Mouse (Mus musculus): ENCODE results near the gene Abcg5. TPM values are rescaled to one million over a fixed set of nuclear protein-coding genes. Genes with fewer than 3 reads are reported as not detected.

Abcg5 gene
- total RNA-seq, 2 experiments from 2014 or later, result 0.12 TPM; not detected in 1

DNA sequence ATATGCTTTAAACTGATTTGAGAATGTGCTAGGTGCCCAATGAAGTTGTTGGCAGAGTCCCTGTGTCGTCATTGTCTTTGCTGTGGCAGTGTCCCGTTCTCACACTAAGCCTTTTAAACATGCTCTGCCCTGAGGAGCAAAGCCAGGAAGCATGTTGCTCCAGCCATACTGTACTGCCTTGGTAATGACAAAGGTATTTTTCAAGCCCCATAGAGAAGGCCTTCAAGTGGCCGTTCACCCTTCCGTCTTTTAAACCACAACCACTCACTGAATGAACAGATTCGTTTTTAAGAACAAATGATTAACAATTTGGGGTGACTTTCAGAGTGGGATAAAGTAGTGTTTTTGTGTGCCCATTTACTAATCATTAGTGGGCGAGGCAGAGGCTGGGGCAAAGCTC, 61.6 kb downstream of the Abcg5 start:
- intact Hi-C loops (cut with DNase I), result no loop called here
- DNase-seq (ENCODE audit: low spot score in 2 of 2), result no peak

GRCm38 (mm10) chr17:84620610-84621009, 62.2 kb downstream of the Abcg5 start:
- intact Hi-C loops (cut with DNase I), result no loop called here
- DNase-seq (ENCODE audit: low spot score in 2 of 2), result no peak

- intact Hi-C loops (cut with DNase I), result no loop called here
- DNase-seq (ENCODE audit: low spot score in 2 of 2), result no peak
Measured at GRCm38 (mm10) chr17:84620076-84620475, 62.7 kb downstream of the Abcg5 start.

- DNase-seq (ENCODE audit: low spot score in 2 of 2), result no peak
- intact Hi-C loops (cut with DNase I), result no loop called here
Measured at GRCm38 (mm10) chr17:84619112-84619511, 63.7 kb downstream of the Abcg5 start.

- intact Hi-C loops (cut with DNase I), result no loop called here
Measured at GRCm38 (mm10) chr17:84617953-84618352, 64.9 kb downstream of the Abcg5 start.

GRCm38 (mm10) chr17:84616526-84617074, 66.2 kb downstream of the Abcg5 start:
- no peak for DNase-seq (ENCODE audit: low spot score in 2 of 2)
- intact Hi-C loops (cut with DNase I), result no loop called here

More at GRCm38 (mm10) chr17:84617953-84618352, 64.9 kb downstream of the Abcg5 start:
- no peak for DNase-seq (ENCODE audit: low spot score in 2 of 2)

DNA sequence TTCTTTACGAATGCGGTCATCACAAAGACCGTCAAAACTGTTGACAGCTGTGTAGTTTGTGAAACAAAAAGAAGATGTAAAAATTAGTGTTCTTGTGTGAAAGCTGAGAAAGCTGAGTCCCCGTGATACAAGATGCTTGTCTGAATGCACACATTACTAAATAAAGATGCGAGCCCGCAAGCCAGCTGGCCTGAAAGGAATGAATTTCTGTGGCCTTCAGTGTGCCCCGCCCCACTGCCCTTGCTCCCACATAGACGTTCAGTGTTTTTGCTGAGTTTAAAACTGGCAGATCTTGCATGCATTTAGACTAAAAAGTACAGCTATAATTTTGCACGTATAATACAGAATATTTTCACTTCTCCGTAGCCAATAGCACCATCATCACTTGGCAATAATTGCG, 67.0 kb downstream of the Abcg5 start:
- intact Hi-C loops (cut with DNase I), result no loop called here
- DNase-seq (ENCODE audit: low spot score in 2 of 2), result no peak

DNA sequence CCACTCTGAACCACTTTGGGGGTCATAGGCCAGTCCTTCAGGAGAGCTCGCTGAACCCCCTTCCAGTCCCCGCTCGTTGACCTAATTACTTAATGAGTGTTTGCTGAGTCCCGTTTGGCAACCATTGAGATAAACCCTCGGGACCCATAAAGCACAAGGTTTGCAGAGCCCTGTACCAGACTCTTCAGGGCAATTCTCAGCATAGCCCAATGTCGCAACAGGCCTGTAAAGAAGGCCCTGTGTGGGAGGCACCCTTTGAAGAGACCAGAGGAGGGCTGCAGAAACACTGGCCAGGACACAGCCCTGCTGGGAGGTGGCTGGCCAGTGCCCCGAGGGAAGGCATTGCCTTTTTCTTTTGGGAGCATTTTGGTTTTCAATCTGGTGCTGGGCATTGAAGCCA, 70.8 kb downstream of the Abcg5 start:
- intact Hi-C loops (cut with DNase I), result no loop called here
- no peak for DNase-seq (ENCODE audit: low spot score in 2 of 2)

- DNase-seq (ENCODE audit: low spot score in 2 of 2), result no peak
- intact Hi-C loops (cut with DNase I), result no loop called here
Measured at GRCm38 (mm10) chr17:84611500-84611899, 71.3 kb downstream of the Abcg5 start.

GRCm38 (mm10) chr17:84608606-84609005, 74.2 kb downstream of the Abcg5 start:
- intact Hi-C loops (cut with DNase I), result no loop called here

More at GRCm38 (mm10) chr17:84608606-84609005, 74.2 kb downstream of the Abcg5 start:
- DNase-seq (ENCODE audit: low spot score in 2 of 2), result no peak

Other genes starting within 250 kb of the Abcg5 start
- gene Thada, start 216.8 kb downstream of the Abcg5 start, total RNA-seq (2021), result 10 to 100 TPM; 11.3 to 14.8 TPM
- gene Plekhh2, start 171.1 kb downstream of the Abcg5 start, total RNA-seq (2021), result 1 to 10 TPM; 4.6 to 6.5 TPM
- 10 to 100 TPM; 19.8 to 22.3 TPM for gene Dync2li1, start 56.5 kb downstream of the Abcg5 start, total RNA-seq (2021)
- gene Abcg8, start 6.7 kb downstream of the Abcg5 start, total RNA-seq (2021), result not detected
- 10 to 100 TPM; 57.0 to 67.4 TPM for gene Lrpprc, start 107.8 kb upstream of the Abcg5 start, total RNA-seq (2021)